Mouse (Mus musculus) C2C12 (cell line): ENCODE data around the gene Robo3. TPM values are rescaled to one million over a fixed set of nuclear protein-coding genes. Genes with fewer than 3 reads are reported as not detected.

Experiments used
- H3K27me3 ChIP-seq: one replicate; pipeline ENCODE4 v1.6.1; 2011; ENCODE audit not compliant: control insufficient read depth, insufficient read depth, insufficient read length
- H3K36me3 ChIP-seq: one replicate; pipeline ENCODE4 v1.6.1; 2011; ENCODE audit not compliant: control insufficient read depth, insufficient read depth
- H3K4me3 ChIP-seq: one replicate; pipeline ENCODE4 v1.5.1; 2011; ENCODE audit warnings: mild to moderate bottlenecking, control low read depth; ENCODE audit not compliant: poor library complexity, insufficient read depth, severe bottlenecking
- H3K79me2 ChIP-seq: one replicate; pipeline ENCODE4 v1.6.1; 2011; ENCODE audit not compliant: control insufficient read depth, insufficient read depth
- H3K79me3 ChIP-seq: one replicate; pipeline ENCODE4 v1.6.1; 2011; ENCODE audit warnings: low read depth, control low read depth
- H3ac ChIP-seq: one replicate; pipeline ENCODE3; 2011; ENCODE audit warnings: low read depth; ENCODE audit not compliant: control insufficient read depth, insufficient read length
- CEBPB ChIP-seq: IDR thresholded peaks from one replicate; pipeline ENCODE4 v1.6.1; 2011; ENCODE audit warnings: low read depth, mild to moderate bottlenecking, control low read depth, moderate library complexity
- CTCF ChIP-seq: IDR thresholded peaks from one replicate; pipeline ENCODE4 v1.5.1; 2011; ENCODE audit not compliant: control insufficient read depth, insufficient read depth, insufficient read length
- FOSL1 ChIP-seq: IDR thresholded peaks from one replicate; pipeline ENCODE4 v1.8.0; 2011; ENCODE audit warnings: mild to moderate bottlenecking, low read length; ENCODE audit not compliant: poor library complexity, insufficient read depth, severe bottlenecking
- MAX ChIP-seq: IDR thresholded peaks from one replicate; pipeline ENCODE4 v1.6.1; 2011; ENCODE audit warnings: mild to moderate bottlenecking, control low read depth
- MYOD1 ChIP-seq: IDR thresholded peaks from one replicate; pipeline ENCODE4 v1.6.1; 2011; ENCODE audit warnings: low read depth; ENCODE audit not compliant: control insufficient read depth, insufficient read length
- MYOG ChIP-seq: IDR thresholded peaks from one replicate; pipeline ENCODE4 v1.6.1; 2011; ENCODE audit not compliant: control insufficient read depth, insufficient read length; ENCODE audit errors: extremely low read depth
- USF1 ChIP-seq: IDR thresholded peaks from one replicate; pipeline ENCODE4 v1.6.1; 2011; ENCODE audit warnings: low read depth, mild to moderate bottlenecking, control low read depth, moderate library complexity
- polyA plus RNA-seq: library from polyadenylated mRNA; unstranded; fragments of >200 nt; fragmentation: generic; extraction: Trizol; gene quantifications from one replicate; pipeline ENCODE4 v1.2.1, GENCODE M21; 2012; ENCODE audit warnings: missing spikeins

Robo3 gene
- polyA plus RNA-seq, 1 experiment, result 0.18 TPM

DNA sequence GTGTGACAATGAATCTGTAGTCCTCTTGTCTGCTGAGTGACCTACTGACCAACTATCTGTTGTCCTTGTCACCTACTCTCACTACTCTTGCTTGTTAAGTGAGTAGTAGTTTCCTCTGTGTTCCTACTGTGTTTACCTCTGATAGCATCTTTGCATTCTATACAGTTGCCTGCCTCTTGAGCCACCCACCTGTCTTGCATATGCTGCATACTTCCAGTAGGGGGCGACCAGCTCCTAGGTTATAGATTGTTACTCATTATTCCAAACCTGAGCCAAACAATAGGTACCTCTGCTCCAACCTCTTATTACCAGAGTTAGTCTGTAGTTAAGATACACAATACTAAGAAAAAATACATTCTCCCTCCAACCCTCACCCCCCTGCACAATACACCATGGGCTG, 26.7 kb downstream of the Robo3 start:
- Histone ChIP-seq H3K79me3 (no peaks in the 10 kb centered on the region), H3K36me3 (no peaks in the 10 kb centered on the region), H3K27me3 (peaks cover 66% of the 10 kb centered on the region), H3ac (no peak overlapping the region), H3K79me2 (no peaks in the 10 kb centered on the region), H3K4me3 (no peak overlapping the region)
- TF ChIP-seq MAX (no peak), CEBPB (no peak), CTCF (peak; percentile 8)

DNA sequence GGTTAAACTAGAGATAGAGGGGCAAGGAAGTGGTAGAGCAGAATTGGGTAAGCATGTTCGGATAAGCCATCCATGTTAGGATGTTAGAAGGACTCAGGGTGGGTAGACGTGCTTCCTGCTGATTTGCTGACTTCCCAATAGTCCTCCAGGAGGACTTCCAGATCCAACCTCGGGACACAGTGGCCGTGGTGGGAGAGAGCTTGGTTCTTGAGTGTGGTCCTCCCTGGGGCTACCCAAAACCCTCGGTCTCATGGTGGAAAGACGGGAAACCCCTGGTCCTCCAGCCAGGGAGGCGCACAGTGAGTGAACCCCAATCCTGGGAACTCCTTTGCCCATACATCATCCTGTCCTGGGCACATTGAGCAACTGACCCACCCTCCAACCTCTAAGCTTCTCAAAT, 30.0 kb downstream of the Robo3 start:
- Histone ChIP-seq H3K4me3 (no peak overlapping the region), H3K79me3 (no peaks in the 10 kb centered on the region), H3K27me3 (peaks cover 44% of the 10 kb centered on the region), H3ac (no peak overlapping the region), H3K36me3 (no peaks in the 10 kb centered on the region), H3K79me2 (no peaks in the 10 kb centered on the region)
- TF ChIP-seq CEBPB, result no peak
- TF ChIP-seq MYOD1, result no peak
- TF ChIP-seq USF1, result no peak
- no peak for TF ChIP-seq MAX
- no peak for TF ChIP-seq FOSL1
- no peak for TF ChIP-seq MYOG
- no peak for TF ChIP-seq CTCF

DNA sequence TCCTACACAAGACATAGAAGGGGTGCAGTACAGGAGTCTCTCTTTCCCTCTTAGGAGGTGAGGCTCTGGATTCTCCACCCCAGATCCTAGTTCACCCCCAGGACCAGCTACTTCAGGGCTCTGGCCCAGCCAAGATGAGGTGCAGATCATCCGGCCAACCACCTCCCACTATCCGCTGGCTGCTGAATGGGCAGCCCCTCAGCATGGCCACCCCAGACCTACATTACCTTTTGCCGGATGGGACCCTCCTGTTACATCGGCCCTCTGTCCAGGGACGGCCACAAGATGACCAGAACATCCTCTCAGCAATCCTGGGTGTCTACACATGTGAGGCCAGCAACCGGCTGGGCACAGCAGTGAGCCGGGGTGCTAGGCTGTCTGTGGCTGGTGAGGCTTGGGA, 30.5 kb downstream of the Robo3 start:
- no peaks in the 10 kb centered on the region for H3K79me2 ChIP-seq
- TF ChIP-seq CTCF (no peak), MYOD1 (no peak)
- peaks cover 39% of the 10 kb centered on the region for H3K27me3 ChIP-seq
- no peak overlapping the region for H3K4me3 ChIP-seq
- no peaks in the 10 kb centered on the region for H3K36me3 ChIP-seq
- H3K79me3 ChIP-seq, result no peaks in the 10 kb centered on the region
- no peak overlapping the region for H3ac ChIP-seq

DNA sequence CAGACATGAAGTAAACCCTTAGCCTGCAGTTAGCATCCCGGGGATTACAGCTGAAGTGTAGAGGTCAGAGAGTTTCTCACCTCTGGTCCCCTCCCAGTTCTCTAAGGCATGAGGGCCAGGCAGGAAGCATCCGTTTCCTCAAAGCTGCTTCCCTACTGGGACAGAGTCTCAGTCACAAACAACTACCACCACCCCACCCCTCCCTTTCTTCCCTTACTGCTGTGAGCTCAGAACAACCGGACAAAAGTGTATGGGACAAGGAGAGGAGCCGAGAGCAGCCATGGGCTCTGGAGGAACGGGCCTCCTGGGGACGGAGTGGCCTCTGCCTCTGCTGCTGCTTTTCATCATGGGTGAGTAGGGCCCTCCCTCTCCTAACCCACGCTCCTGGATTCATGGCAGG, 31.2 kb downstream of the Robo3 start, which contains the start of gene Robo4:
TSS of gene Robo4 (plus strand) at position 96 of the 400 bp plus-strand sequence.
- Histone ChIP-seq H3K36me3 (no peaks in the 10 kb centered on the region), H3K79me2 (no peaks in the 10 kb centered on the region), H3K79me3 (no peaks in the 10 kb centered on the region), H3K4me3 (no peak within 1 kb of the TSS), H3ac (no peak within 1 kb of the TSS), H3K27me3 (peaks cover 39% of the 10 kb centered on the region)
- TF ChIP-seq USF1 (no peak), CTCF (no peak), MYOG (no peak), FOSL1 (no peak), MYOD1 (no peak), MAX (no peak), CEBPB (no peak)

DNA sequence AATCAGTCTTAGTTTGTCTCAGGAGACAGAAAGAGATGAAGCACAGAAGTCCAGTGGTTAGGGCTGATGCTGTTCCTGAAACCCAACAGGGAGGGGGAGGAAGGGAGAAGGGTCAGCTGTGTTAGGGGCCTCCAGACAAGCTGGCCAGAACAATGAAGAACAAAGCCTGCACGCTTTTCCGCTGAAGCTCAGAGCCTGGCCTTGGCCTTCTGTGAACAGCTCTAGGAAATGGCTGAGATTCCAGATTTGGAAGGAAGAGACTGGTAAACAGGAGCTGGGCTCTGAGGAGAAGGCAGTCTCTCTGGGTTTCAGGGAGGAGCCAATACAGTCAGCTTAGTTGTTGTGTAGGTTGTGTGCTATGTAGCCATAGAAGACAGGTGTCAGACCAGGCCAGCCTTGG, 32.5 kb downstream of the Robo3 start:
- Histone ChIP-seq H3K79me3 (no peaks in the 10 kb centered on the region), H3K4me3 (no peak overlapping the region), H3ac (no peak overlapping the region), H3K36me3 (no peaks in the 10 kb centered on the region), H3K27me3 (peaks cover 37% of the 10 kb centered on the region), H3K79me2 (no peaks in the 10 kb centered on the region)
- no peak for TF ChIP-seq CEBPB
- TF ChIP-seq USF1, result no peak
- TF ChIP-seq MYOG, result no peak
- TF ChIP-seq MYOD1, result no peak
- no peak for TF ChIP-seq CTCF
- no peak for TF ChIP-seq FOSL1
- no peak for TF ChIP-seq MAX

DNA sequence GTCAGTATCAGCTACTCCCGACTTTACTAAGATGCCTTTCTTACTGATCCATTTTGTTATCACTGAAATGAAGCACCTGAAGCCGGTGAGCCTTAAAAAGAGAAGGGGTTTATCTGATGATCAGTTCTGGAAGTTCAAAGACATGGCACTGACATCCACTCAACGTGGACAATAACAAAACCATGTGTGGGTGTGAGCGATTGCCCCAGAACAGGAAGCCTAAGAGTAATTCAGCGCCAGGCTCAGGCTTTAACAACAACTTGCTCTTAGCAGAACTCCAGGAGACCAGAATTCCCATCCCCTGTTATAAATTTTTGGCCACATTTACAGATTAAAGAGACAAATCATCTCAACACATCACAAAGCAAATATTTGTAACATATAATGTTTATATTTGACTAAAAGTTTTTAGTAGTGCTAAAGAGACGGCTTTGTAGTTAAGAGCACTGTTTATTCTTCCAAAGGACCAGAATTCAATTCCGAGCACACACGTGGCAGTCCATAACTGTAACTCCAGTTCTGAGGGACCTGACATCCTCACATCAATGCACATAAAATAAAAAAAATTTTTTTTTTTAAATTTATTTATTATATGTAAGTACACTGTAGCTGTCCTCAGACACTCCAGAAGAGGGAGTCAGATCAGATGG, 39.4 kb downstream of the Robo3 start:
- Histone ChIP-seq H3K27me3 (peaks cover 4% of the 10 kb centered on the region), H3ac (no peak overlapping the region), H3K36me3 (no peaks in the 10 kb centered on the region), H3K79me3 (no peaks in the 10 kb centered on the region), H3K79me2 (no peaks in the 10 kb centered on the region), H3K4me3 (no peak overlapping the region)
- TF ChIP-seq USF1, result no peak
- TF ChIP-seq MYOD1, result no peak
- TF ChIP-seq MAX, result no peak
- TF ChIP-seq MYOG, result no peak
- TF ChIP-seq CEBPB, result no peak
- no peak for TF ChIP-seq CTCF
- no peak for TF ChIP-seq FOSL1
